Mouse (Mus musculus): ENCODE results near the gene Cpn2.

Cpn2 gene

DNA sequence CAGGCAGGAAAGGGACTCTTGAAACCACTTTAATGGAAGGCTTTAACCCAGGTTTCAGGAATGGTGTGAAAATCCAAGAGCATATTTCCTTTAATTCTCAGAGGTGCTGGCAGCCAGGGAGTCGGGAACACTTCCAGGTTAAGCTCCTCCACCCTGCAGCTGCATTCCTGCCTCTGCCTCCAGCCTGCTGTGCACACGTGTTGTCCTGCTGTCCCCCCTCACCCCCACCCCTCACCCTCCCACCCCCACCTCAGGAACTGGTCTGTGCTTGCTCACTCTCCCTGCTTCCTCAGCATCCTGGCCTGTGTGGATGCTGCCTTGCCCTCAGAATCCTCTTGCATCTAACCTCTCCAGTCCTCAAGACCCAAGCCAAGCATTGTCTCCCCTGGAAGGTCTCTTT, 25.7 kb downstream of the Cpn2 start:
- no peak for DNase-seq (ENCODE audit: low read depth, low spot score)

DNA sequence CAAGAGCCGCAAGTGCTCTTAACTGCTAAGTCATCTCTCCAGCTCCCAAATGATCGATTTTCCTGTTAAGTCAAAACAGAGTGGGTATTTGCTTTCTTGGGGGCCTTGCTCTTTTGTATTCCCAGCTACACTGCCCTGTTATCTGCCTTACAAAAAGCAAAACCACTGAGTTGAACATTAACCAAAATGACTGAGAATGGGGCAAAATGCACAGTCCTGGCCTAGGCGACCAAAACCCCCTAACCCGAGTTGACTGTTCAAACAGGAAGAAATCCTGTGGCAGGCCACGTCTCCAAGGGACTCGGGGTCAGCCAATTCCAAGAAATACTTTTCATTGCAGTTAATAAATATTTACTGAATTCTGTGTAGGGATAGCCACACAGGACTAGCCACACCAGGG, 28.5 kb downstream of the Cpn2 start:
- DNase-seq (ENCODE audit: low read depth, low spot score), result no peak

DNA sequence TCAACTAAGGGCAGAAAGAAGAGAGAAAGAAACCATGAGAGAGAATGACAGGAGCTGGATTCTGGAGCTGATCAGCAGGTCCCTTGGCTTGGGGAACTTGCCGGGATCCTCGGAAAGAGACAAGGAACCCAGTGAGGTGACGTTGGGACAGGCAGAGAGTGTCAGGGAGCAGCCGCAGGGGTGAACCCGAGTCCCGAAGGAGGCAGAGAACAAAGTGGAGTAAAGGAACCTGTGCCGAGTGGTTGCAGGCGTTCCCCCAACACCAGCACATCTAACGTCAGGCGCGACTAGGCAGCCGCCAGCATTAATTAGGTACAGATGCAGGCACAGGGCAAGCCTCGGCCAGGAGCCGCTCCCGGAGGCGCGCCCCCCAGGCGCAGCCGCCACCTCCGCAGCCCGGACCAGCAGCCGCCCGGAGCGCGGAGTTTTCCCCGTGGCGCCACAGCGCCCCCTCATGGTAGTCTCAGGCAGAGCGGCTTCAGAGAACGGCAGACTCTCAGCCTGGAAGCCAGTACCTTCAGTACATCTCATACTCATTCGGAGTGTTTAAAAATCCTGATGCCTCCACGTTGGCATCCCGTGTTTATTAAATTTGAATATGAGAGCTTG, 31.1 kb downstream of the Cpn2 start:
- DNase-seq (ENCODE audit: low read depth, low spot score), result peak; percentile 73

DNA sequence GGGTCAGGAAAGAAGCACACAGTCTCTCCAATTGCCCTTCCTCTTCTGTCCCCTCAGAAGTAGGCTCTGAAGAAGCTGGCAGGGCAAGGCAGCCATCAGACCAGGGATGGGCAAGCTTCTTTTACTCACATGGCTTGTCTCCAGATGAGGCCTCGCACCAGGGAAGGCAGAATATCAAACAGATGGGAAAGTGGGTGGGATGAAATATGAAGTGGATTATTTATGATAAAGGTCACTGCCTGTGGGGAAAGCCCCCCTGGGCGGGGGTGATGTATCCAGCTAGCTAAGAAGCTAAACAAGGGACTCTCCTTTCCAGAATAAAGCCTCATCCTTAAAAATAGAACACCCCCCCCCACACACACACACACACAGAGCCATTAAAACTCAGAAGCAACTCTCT, 31.7 kb downstream of the Cpn2 start:
- DNase-seq (ENCODE audit: low read depth, low spot score), result no peak

DNA sequence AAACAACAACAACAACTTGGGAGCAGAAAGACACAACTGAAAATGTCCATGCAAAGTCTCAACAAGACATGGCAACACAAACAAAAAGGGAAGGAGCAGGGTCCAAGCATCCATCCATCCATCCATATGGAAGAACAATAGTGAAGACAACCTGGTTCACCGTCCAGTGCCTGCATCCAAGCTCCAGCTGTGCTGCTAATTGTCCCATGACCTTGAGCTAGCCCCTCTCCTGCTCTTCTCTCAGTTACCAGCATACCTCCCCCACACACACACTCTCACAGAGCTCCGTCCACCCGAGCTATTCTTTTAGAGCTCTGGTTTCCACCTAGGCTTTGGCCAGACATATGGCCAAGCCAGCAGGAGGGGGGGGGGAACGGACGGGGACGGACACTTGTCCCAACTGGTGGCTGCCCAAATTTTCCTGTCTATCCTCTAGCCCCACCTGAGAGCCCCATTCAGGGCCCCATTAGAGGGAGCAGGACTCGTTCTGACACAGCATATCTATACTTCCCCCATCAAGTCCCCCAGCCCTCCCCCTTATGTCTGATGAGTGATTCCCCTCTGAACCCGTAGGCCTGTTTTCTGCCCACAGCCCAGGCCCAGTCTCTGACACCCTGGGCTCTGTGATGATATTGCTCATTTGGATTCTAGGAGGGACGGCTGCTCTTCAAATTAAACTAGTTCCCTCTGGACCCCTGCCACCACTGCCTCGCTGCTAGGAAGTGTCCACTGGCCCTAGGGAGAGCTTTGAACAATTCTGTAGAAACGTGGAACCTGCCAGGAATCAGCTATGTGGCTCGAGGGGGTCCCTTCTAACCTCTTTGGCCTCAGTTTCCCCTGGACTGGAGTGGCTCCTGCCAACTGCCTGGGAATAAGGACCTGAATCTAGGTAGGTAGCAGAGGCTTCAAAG, 32.4 kb downstream of the Cpn2 start:
- DNase-seq (ENCODE audit: low read depth, low spot score), result no peak

DNA sequence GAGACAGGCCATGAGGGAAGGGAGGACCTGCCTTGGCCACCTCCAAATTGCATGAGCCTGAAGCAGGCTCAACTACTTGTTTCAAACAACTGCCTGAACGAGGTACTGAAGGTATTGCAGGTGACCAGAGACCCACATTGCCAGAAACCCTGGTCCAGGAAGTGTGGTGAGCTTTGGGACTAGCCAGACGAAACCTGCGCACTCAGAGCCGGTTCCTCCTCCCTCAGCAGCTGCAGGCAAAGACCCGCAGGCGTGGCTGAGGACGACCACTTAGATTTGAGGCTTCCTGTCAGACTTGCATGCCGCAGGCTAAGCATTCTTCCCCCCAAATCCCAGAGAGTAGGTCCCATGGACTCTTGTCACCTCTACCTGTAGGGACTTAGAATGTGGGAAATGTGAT, 33.2 kb downstream of the Cpn2 start:
- no peak for DNase-seq (ENCODE audit: low read depth, low spot score)

DNA sequence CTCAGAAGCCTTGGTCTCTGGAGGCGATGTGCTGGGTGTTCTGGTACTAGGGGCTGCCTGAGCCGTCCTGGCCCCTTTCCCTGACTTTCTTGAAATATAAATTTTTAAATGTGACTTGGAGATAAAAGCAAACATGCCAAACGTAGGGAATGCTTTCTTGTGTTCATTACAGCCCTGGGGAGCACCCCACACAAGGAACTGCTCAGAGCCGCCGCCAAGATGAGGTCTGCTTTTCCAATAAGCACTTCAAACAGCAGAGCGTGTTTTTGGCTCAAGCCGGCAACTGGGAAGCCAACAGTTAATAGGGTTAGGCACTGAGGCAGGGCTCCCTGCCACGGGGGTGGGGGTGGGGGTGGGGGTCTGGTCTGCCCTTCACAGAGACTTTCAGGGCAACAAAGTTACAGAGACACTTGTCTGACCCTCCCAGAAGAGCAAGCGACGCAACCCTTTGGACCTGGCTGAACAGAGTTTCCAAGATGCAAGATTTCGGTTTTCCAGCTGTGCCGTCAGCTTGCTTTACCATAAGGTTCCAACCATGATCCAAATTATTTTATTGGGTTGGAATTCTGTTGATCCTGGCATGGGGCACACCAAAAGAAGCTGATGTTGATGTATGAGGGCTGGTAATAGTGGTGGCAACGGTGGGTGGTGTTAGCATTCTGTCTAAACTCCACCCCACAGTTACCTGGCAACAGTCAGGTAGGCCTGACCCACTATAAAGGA, 35.3 kb downstream of the Cpn2 start:
- DNase-seq (ENCODE audit: low read depth, low spot score), result no peak

DNA sequence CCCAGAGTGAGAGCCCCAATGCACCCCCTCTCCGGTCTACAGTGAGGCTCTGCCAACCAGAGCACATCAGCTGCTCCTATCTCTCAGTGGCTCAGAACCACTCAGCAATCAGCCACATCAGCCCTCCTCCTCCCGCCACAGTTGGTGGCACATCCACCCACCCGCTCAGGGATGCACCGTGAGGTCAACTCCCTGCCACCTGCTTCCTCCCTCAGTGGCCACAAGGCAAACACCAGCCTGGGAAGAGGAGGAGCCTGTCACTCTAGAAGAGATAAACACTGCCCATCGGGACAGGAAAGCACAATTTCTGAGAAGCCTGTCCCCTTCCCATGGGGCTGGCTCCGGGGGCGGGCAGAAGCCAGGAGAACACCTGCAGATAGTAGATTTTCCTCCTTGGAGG, 39.9 kb downstream of the Cpn2 start:
- DNase-seq (ENCODE audit: low read depth, low spot score), result no peak

DNA sequence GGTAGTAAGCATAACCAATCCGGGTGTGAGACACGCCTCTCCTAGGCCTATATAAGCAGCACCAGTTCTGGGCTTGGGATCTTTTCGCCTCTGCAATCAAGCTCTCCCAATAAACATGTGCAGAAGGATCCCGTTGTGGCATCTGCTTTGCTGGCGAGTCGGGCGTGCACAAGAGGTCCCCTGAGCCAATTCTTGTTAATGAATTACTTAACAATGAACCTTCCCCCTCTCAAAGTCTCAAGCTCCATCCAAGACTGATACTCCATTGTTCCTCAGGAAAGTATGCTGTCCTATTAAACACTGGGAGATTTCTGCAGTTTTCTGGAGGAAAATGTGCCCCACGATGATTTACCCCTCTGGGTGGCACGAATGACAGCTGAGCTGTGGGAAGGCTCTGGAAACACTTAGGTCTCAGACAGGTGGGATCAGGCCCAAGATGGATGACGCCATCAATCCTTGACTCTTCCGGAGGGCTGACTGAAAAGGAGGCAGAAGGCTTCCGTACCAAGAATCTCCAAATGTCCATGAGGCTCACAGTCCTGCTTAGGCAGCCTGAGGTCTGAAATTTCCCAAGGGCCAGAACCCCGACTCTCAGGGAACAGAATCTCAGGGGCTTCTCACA, 46.0 kb downstream of the Cpn2 start:
- DNase-seq (ENCODE audit: low read depth, low spot score), result no peak

DNA sequence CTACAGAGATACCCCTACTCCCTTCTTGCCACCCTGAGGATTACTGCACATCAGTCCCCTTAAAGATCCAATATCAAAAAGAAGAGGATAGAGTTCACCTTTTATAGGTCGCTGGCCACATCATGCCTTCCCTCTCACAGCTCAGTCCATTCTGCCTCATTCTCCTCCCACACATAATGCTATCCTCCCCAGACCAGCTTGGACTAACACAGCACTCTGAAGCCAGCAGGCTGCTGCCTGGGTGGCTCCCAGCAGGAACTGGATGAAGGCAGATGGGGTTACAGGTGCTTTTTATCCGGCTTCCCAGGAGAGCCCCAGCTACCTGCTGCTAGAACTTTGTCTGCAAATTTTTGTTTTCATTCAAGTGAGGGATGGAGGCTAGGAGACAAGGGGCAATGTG, 51.5 kb downstream of the Cpn2 start:
- no peak for DNase-seq (ENCODE audit: low read depth, low spot score)

DNA sequence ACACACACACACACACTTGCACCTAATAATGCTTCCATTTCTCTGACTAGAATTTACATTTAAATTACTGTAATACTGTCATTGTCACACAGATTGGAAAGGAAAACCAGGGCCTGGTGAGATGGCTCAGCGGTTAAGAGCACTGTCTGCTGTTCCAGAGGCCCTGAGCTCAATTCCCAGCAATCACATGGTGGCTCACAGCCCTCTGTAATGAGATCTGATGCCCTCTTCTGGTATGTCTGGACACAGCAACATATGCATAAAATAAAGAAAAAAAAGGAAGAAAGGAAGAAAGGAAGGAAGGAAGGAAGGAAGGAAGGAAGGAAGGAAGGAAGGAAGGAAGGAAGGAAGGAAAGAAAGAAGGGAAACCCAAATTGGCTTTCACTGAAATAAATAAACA, 53.7 kb downstream of the Cpn2 start:
- no peak for DNase-seq (ENCODE audit: low read depth, low spot score)

DNA sequence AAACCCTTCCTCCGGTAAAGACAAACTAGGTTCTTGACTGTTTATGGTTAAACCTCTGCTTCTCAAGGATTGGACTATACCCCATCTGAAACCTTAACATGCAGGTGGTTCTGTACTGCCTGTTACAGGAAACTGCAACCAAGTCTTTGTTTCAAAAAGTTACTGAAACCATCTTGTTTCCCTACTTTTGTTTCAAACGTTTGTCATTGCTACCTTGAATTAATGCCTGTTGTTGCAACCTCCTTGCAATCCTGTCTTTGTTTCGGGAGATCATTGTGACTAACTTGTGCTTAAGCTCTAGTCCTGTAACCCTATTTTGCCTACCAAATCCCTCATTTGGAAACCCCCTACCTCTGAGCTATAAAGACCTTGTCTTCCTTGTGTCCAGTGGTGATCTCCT, 55.3 kb downstream of the Cpn2 start:
- no peak for DNase-seq (ENCODE audit: low read depth, low spot score)

DNA sequence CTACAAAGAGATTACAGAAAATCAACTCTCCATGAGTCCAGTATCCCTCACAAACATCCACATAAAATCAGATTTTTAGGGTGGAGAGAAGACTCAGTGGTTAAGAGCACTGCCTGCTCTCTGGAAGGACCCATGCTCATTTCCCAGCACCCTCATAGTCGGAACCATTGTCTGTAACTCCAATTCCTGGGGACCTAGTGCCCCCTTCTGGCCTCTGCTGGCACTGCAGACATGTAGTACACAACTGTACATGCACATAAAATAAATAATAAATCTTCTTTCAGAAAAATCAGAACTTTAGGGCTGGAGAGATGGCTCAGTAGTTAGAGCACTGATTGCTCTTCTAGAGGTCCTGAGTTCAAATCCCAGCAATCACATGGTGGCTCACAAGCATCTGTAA, 58.0 kb downstream of the Cpn2 start:
- no peak for DNase-seq (ENCODE audit: low read depth, low spot score)

DNA sequence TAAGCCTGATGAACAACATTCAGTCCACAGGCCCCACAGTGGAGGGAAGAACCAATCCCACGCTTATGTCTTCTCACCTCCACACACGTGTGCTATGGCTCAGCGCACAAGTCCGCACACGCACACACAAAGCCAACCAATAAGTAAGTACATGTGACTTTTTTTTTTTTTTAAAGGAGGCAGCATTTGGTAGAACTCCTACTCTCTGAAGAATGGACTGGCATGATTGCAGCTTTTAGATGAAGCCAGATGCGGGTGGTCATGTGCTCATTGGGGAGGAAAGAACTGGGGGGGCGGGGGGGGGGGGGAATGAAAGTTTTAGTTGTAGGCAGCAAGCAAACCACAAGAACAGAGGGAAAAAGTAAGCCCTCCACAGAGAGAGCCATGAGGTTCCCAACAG, 59.3 kb downstream of the Cpn2 start:
- no peak for DNase-seq (ENCODE audit: low read depth, low spot score)

DNA sequence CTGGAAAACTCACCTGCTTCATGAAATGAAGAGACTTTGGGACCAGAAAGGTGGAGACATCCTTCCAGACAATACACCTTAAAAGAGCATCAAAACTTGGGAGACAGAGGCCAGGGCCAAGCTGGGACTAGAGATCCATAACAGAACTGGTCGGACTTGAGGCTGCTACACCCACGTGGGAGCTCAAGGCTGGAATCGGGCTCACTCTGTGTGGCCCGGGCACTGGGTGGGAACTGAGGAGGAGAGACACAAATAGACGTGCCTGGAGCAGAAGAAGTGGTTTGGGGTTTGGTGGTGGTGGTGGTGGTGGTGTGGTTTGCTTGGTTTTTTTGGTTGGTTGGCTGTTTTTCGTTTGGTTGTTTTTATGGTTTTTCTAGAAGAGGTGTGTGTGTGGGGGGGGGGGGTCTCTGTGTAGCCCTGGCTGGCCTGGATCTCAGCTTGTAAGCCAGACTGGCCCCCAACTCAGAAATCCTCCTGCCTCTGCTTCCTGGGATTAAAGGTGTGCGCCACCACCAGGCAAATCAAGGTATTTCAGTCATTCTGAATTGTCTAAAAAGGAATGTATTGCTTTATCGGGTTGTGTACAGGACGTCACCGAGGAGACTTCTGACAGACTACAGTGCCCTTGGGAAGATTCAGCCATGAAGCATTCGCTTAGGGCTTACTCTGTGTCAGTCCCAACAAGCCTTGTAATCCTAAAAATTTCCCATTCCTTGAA, 60.0 kb downstream of the Cpn2 start:
- DNase-seq (ENCODE audit: low read depth, low spot score), result no peak
